Mouse (Mus musculus): ENCODE data around the gene Acss3. TPM values are rescaled to one million over a fixed set of nuclear protein-coding genes. Genes with fewer than 3 reads are reported as not detected.

The Acss3 gene
- polyA plus RNA-seq, 1 experiment from 2014 or later = 1.5 TPM

DNA sequence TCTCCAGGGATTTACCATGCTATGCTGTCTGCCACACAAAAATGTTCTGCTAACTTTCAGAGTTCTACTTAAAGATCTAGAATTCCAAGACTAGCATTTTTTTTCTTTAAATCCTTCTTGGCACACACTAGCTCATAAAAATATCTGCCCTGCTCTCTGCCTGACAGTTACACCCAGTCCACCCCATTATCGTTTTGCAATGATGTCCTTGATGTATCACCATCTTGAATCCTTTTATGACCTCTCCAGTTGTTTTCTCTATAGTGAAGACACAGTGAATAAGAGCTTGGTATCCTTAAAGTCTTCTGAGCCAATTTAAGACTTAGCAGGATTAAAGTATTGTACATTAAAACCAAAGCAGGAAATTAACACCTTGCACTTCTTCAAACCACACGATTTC, 4.3 kb downstream of the Acss3 start:
- WGBS = 68% methylated on average over 2 of the region's 2 CpGs
- ATAC-seq (replicated peaks; ENCODE audit: low FRiP score, low TSS enrichment, low read depth) (no peak), DNase-seq (ENCODE audit: low spot score) (no peak)

DNA sequence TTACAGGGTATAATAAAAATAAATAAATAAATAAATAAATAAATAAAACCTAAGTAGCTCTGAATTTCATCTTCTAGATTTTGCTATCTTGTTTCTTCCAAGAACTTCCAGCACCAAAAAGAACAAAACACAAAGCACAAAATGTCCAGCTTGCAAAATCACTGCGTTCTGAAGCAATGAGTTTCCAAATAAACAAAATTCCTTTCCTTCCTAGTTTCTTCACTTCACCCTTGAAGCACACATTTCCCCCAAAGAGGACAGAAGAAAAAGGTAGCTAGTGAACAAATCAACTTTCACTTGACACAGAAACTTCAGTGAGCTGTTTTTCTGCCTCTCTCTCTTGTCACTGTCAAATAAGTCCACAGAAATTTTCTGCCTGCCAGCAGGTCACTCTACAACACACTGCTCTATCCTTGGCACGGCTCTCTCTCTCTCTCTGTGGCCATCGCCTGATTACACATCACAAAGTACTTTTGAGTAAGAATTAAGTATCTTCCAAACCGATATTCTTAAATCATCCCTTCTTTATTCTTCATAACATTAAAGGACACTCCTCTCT, 6.7 kb downstream of the Acss3 start:
- Histone ChIP-seq H3K9ac (ENCODE audit: low read length) (no peak overlapping the region), H3K4me3 (ENCODE audit: low read depth, low read length) (no peak overlapping the region), H3K4me1 (replicated peaks; ENCODE audit: control insufficient read depth, insufficient read depth, low read length) (no peaks in the 10 kb centered on the region), H3K36me3 (ENCODE audit: control insufficient read depth, insufficient read depth, low read length) (no peaks in the 10 kb centered on the region), H3K27ac (ENCODE audit: low read depth) (no peak overlapping the region), H3K9me3 (ENCODE audit: control insufficient read depth, low read length) (no peaks in the 10 kb centered on the region), H3K27me3 (replicated peaks; ENCODE audit: control insufficient read depth, insufficient read depth, low read length) (no peaks in the 10 kb centered on the region), H3K4me2 (ENCODE audit: low read length) (no peak overlapping the region)
- DNase-seq (ENCODE audit: low spot score) (no peak), ATAC-seq (replicated peaks; ENCODE audit: low FRiP score, low TSS enrichment, low read depth) (no peak)
- 61% methylated on average over 4 of the region's 4 CpGs for WGBS

More for the DNA sequence above, 4.3 kb downstream of the Acss3 start:
- Histone ChIP-seq H3K36me3 (ENCODE audit: control insufficient read depth, insufficient read depth, low read length) (no peaks in the 10 kb centered on the region), H3K4me2 (ENCODE audit: low read length) (no peak overlapping the region), H3K27me3 (replicated peaks; ENCODE audit: control insufficient read depth, insufficient read depth, low read length) (no peaks in the 10 kb centered on the region), H3K9me3 (ENCODE audit: control insufficient read depth, low read length) (no peaks in the 10 kb centered on the region), H3K27ac (ENCODE audit: low read depth) (no peak overlapping the region), H3K9ac (ENCODE audit: low read length) (no peak overlapping the region), H3K4me3 (ENCODE audit: low read depth, low read length) (no peak overlapping the region), H3K4me1 (replicated peaks; ENCODE audit: control insufficient read depth, insufficient read depth, low read length) (0 out of 2 replicates have a peak, but pooled peaks cover 7% of the 10 kb centered on the region)

GRCm38 (mm10) chr10:107115930-107116642, 7.4 kb downstream of the Acss3 start:
- ATAC-seq (replicated peaks; ENCODE audit: low FRiP score, low TSS enrichment, low read depth) = no peak

GRCm38 (mm10) chr10:107115121-107115520, 8.3 kb downstream of the Acss3 start:
- Histone ChIP-seq H3K4me2 (ENCODE audit: low read length) (no peak overlapping the region), H3K4me3 (ENCODE audit: low read depth, low read length) (no peak overlapping the region), H3K36me3 (ENCODE audit: control insufficient read depth, insufficient read depth, low read length) (no peaks in the 10 kb centered on the region), H3K4me1 (replicated peaks; ENCODE audit: control insufficient read depth, insufficient read depth, low read length) (no peaks in the 10 kb centered on the region), H3K27me3 (replicated peaks; ENCODE audit: control insufficient read depth, insufficient read depth, low read length) (no peaks in the 10 kb centered on the region), H3K27ac (ENCODE audit: low read depth) (no peak overlapping the region), H3K9ac (ENCODE audit: low read length) (no peak overlapping the region), H3K9me3 (ENCODE audit: control insufficient read depth, low read length) (no peaks in the 10 kb centered on the region)
- WGBS = 47% methylated on average over 1 of the region's 1 CpGs
- DNase-seq (ENCODE audit: low spot score) (no peak), ATAC-seq (replicated peaks; ENCODE audit: low FRiP score, low TSS enrichment, low read depth) (no peak)

More at GRCm38 (mm10) chr10:107115930-107116642, 7.4 kb downstream of the Acss3 start:
- Histone ChIP-seq H3K4me2 (ENCODE audit: low read length) (no peak overlapping the region), H3K27ac (ENCODE audit: low read depth) (no peak overlapping the region), H3K4me3 (ENCODE audit: low read depth, low read length) (no peak overlapping the region), H3K9me3 (ENCODE audit: control insufficient read depth, low read length) (no peaks in the 10 kb centered on the region), H3K4me1 (replicated peaks; ENCODE audit: control insufficient read depth, insufficient read depth, low read length) (no peaks in the 10 kb centered on the region), H3K9ac (ENCODE audit: low read length) (no peak overlapping the region), H3K36me3 (ENCODE audit: control insufficient read depth, insufficient read depth, low read length) (no peaks in the 10 kb centered on the region), H3K27me3 (replicated peaks; ENCODE audit: control insufficient read depth, insufficient read depth, low read length) (no peaks in the 10 kb centered on the region)
- no peak for DNase-seq (ENCODE audit: low spot score)
- 45% methylated on average over 1 of the region's 1 CpGs for WGBS

DNA sequence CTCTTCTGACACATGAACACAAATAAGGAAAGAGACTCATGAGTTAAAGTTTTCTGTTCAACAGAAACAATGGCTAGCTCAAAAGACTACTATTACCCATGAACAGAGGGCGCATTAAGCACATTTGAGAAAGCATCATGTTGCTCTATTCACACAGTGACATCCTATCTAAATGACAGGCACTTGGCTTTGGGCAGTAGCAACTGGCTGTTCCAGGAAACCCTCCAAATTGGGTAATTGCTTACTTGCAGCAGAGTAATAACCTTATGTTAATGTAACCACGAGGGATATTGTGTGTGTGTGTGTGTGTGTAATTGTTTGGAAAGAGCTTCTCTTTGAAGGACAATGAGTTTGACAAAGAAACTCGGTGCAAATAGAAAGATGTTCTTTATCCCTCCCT, 29.0 kb downstream of the Acss3 start:
- H3K36me3 ChIP-seq (ENCODE audit: control insufficient read depth, insufficient read depth, low read length) = no peaks in the 10 kb centered on the region
- DNase-seq (ENCODE audit: low spot score) = no peak
- H3K27me3 ChIP-seq (replicated peaks; ENCODE audit: control insufficient read depth, insufficient read depth, low read length) = no peaks in the 10 kb centered on the region
- no peak for ATAC-seq (replicated peaks; ENCODE audit: low FRiP score, low TSS enrichment, low read depth)
- no peak overlapping the region for H3K4me2 ChIP-seq (ENCODE audit: low read length)
- no peak overlapping the region for H3K27ac ChIP-seq (ENCODE audit: low read depth)
- H3K4me1 ChIP-seq (replicated peaks; ENCODE audit: control insufficient read depth, insufficient read depth, low read length) = no peaks in the 10 kb centered on the region
- 70% methylated on average over 3 of the region's 3 CpGs for WGBS
- no peak overlapping the region for H3K4me3 ChIP-seq (ENCODE audit: low read depth, low read length)
- no peak overlapping the region for H3K9ac ChIP-seq (ENCODE audit: low read length)
- H3K9me3 ChIP-seq (ENCODE audit: control insufficient read depth, low read length) = no peaks in the 10 kb centered on the region

DNA sequence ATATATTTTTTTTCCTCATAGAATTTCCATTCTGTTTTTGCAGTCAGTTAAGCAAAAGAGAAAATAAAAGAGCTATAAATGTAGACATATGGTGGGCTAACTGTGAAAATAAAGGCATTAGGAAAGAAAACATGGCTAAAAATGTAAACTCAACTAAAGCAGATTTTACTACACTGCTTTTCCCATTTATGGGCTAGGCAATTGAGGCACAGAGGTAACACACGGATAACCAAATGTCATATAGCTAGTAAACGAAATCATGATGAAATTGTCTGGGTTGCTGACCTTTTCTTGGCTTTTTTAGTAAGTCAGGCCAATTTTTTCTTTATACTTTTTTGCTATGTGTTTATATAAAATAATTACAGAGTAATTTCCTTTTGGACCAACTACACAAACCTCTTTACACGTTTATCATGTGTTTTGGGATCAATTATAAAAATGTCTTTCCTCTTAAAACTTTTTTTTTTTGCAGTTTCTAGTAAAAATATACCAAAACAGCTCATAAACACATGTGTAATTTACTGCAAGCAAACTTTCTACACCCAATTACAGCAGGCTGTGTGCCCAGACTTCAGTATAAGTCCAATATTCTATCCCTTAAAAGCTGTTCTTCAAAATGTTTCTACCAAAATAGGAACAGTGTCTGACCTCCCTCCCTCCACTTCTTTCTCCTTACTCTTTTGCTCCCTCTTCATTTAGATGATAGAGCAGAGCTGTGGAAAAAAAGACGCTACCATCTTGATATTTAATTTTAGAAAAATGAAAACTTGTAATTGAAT, 69.4 kb downstream of the Acss3 start:
- 72% methylated on average over 4 of the region's 4 CpGs for WGBS
- Histone ChIP-seq H3K9ac (ENCODE audit: low read length) (no peak overlapping the region), H3K27ac (ENCODE audit: low read depth) (no peak overlapping the region), H3K4me2 (ENCODE audit: low read length) (no peak overlapping the region), H3K9me3 (ENCODE audit: control insufficient read depth, low read length) (no peaks in the 10 kb centered on the region), H3K4me3 (ENCODE audit: low read depth, low read length) (no peak overlapping the region), H3K36me3 (ENCODE audit: control insufficient read depth, insufficient read depth, low read length) (no peaks in the 10 kb centered on the region), H3K4me1 (replicated peaks; ENCODE audit: control insufficient read depth, insufficient read depth, low read length) (no peaks in the 10 kb centered on the region), H3K27me3 (replicated peaks; ENCODE audit: control insufficient read depth, insufficient read depth, low read length) (no peaks in the 10 kb centered on the region)
- no peak for DNase-seq (ENCODE audit: low spot score)
- ATAC-seq (replicated peaks; ENCODE audit: low FRiP score, low TSS enrichment, low read depth) = no peak

GRCm38 (mm10) chr10:107050489-107050888, 73.0 kb downstream of the Acss3 start:
- H3K4me1 ChIP-seq (replicated peaks; ENCODE audit: control insufficient read depth, insufficient read depth, low read length) = no peaks in the 10 kb centered on the region
- no peaks in the 10 kb centered on the region for H3K36me3 ChIP-seq (ENCODE audit: control insufficient read depth, insufficient read depth, low read length)
- H3K4me3 ChIP-seq (ENCODE audit: low read depth, low read length) = no peak overlapping the region
- no peak for DNase-seq (ENCODE audit: low spot score)
- no peaks in the 10 kb centered on the region for H3K27me3 ChIP-seq (replicated peaks; ENCODE audit: control insufficient read depth, insufficient read depth, low read length)
- ATAC-seq (replicated peaks; ENCODE audit: low FRiP score, low TSS enrichment, low read depth) = no peak
- no peaks in the 10 kb centered on the region for H3K9me3 ChIP-seq (ENCODE audit: control insufficient read depth, low read length)
- 59% methylated on average over 2 of the region's 2 CpGs for WGBS
- H3K9ac ChIP-seq (ENCODE audit: low read length) = no peak overlapping the region
- H3K4me2 ChIP-seq (ENCODE audit: low read length) = no peak overlapping the region
- no peak overlapping the region for H3K27ac ChIP-seq (ENCODE audit: low read depth)

- Histone ChIP-seq H3K9me3 (ENCODE audit: control insufficient read depth, low read length) (no peaks in the 10 kb centered on the region), H3K4me3 (ENCODE audit: low read depth, low read length) (no peak overlapping the region), H3K4me2 (ENCODE audit: low read length) (no peak overlapping the region), H3K27me3 (replicated peaks; ENCODE audit: control insufficient read depth, insufficient read depth, low read length) (no peaks in the 10 kb centered on the region), H3K9ac (ENCODE audit: low read length) (no peak overlapping the region), H3K4me1 (replicated peaks; ENCODE audit: control insufficient read depth, insufficient read depth, low read length) (no peaks in the 10 kb centered on the region), H3K27ac (ENCODE audit: low read depth) (no peak overlapping the region), H3K36me3 (ENCODE audit: control insufficient read depth, insufficient read depth, low read length) (no peaks in the 10 kb centered on the region)
- DNase-seq (ENCODE audit: low spot score) (no peak), ATAC-seq (replicated peaks; ENCODE audit: low FRiP score, low TSS enrichment, low read depth) (no peak)
- 85% methylated on average over 1 of the region's 1 CpGs for WGBS
These were observed 80.8 kb downstream of the Acss3 start for GRCm38 (mm10) chr10:107042656-107043055.

Measured in intestine, embryonic 14.5 days (tissue).